Mouse (Mus musculus) heart, embryonic 11.5 days (tissue): ENCODE data around the gene Dzip1. TPM values are rescaled to one million over a fixed set of nuclear protein-coding genes. Genes with fewer than 3 reads are reported as not detected.

Experiments
- ATAC-seq: fragments of 200-750 bp; cut with Nextera tagmentation; replicated peaks from 2 replicates; pipeline ENCODE4 v1.8.0; 2017; ENCODE audit warnings: moderate library complexity; ENCODE audit not compliant: insufficient number of reproducible peaks, low FRiP score, low TSS enrichment
- H3K27ac ChIP-seq: fragments of 300-500 bp; sonication (generic); 2 replicates; pipeline ENCODE4 v1.5.1; 2014; ENCODE audit warnings: mild to moderate bottlenecking, low read depth, low read length
- H3K27me3 ChIP-seq: fragments of 300-500 bp; sonication (generic); 2 replicates; pipeline ENCODE4 v1.6.1; 2014; ENCODE audit warnings: mild to moderate bottlenecking, low read length, mixed read lengths; ENCODE audit not compliant: control insufficient read depth, insufficient read depth
- H3K36me3 ChIP-seq: fragments of 300-500 bp; sonication (generic); 2 replicates; pipeline ENCODE4 v1.6.1; 2014; ENCODE audit warnings: mild to moderate bottlenecking, low read length, moderate library complexity, mixed read lengths; ENCODE audit not compliant: control insufficient read depth, insufficient read depth
- H3K4me1 ChIP-seq: fragments of 300-500 bp; sonication (generic); 2 replicates; pipeline ENCODE4 v1.6.1; 2014; ENCODE audit warnings: low read length; ENCODE audit not compliant: control insufficient read depth, insufficient read depth
- H3K4me2 ChIP-seq: fragments of 300-500 bp; sonication (generic); 2 replicates; pipeline ENCODE4 v1.6.1; 2014; ENCODE audit warnings: mild to moderate bottlenecking, moderate library complexity
- H3K4me3 ChIP-seq: fragments of 300-500 bp; sonication (generic); 2 replicates; pipeline ENCODE4 v1.5.1; 2014; ENCODE audit warnings: low read depth, low read length
- H3K9ac ChIP-seq: fragments of 300-500 bp; sonication (generic); 2 replicates; pipeline ENCODE4 v1.6.1; 2014; ENCODE audit warnings: mild to moderate bottlenecking, low read depth, low read length, moderate library complexity
- H3K9me3 ChIP-seq: fragments of 300-500 bp; sonication (generic); replicated peaks from 2 replicates; pipeline ENCODE4 v1.6.1; 2016; ENCODE audit warnings: low read length; ENCODE audit not compliant: control insufficient read depth
- WGBS: fragments of 180-500 bp; shearing (Covaris S2); extraction: QIAGEN DNeasy Blood & Tissue Kit; methylation state at CpG from one replicate; pipeline ENCODE4 v1.1.7; 2014; ENCODE audit not compliant: insufficient replicate concordance; 5-methylcytosine and 5-hydroxymethylcytosine counted together
- polyA plus RNA-seq: library from polyadenylated mRNA; unstranded; fragments of >200 nt; fragmentation: Nextera tagmentation; extraction: Ambion mirVana; gene quantifications from 2 replicates; pipeline ENCODE4 v1.2.1, GENCODE M21; 2014

The Dzip1 gene
- polyA plus RNA-seq, 1 experiment from 2014 or later: 13.2 TPM

- Histone ChIP-seq H3K27ac (no peak overlapping the region), H3K9me3 (no peaks in the 10 kb centered on the region), H3K4me1 (no peaks in the 10 kb centered on the region), H3K4me2 (no peak overlapping the region), H3K36me3 (no peaks in the 10 kb centered on the region), H3K27me3 (no peaks in the 10 kb centered on the region), H3K4me3 (no peak overlapping the region), H3K9ac (no peak overlapping the region)
- no peak for ATAC-seq
- 93% methylated on average over 1 of the region's 1 CpGs for WGBS
Observed at GRCm38 (mm10) chr14:118840027-118840426, 85.2 kb downstream of the Dzip1 start.

- H3K36me3 ChIP-seq: no peaks in the 10 kb centered on the region
- no peak overlapping the region for H3K9ac ChIP-seq
- no peak for ATAC-seq
- no peak overlapping the region for H3K27ac ChIP-seq
- no peak overlapping the region for H3K4me2 ChIP-seq
- H3K27me3 ChIP-seq: no peaks in the 10 kb centered on the region
- H3K9me3 ChIP-seq: no peaks in the 10 kb centered on the region
- no peak overlapping the region for H3K4me3 ChIP-seq
- no peaks in the 10 kb centered on the region for H3K4me1 ChIP-seq
- 57% methylated on average over 5 of the region's 5 CpGs for WGBS
Observed at GRCm38 (mm10) chr14:118839416-118839815, 85.8 kb downstream of the Dzip1 start.

GRCm38 (mm10) chr14:118838556-118839120 is 86.6 kb downstream of the Dzip1 start:
- Histone ChIP-seq H3K4me2 (no peak overlapping the region), H3K4me1 (no peaks in the 10 kb centered on the region; the same call in 1 of the 2 replicates), H3K9me3 (no peaks in the 10 kb centered on the region), H3K4me3 (no peak overlapping the region), H3K27ac (no peak overlapping the region), H3K27me3 (no peaks in the 10 kb centered on the region), H3K9ac (no peak overlapping the region), H3K36me3 (no peaks in the 10 kb centered on the region)
- no peak for ATAC-seq
- WGBS: 71% methylated on average over 8 of the region's 8 CpGs

GRCm38 (mm10) chr14:118836754-118837153 is 88.5 kb downstream of the Dzip1 start:
- no peaks in the 10 kb centered on the region for H3K27me3 ChIP-seq
- H3K4me3 ChIP-seq: no peak overlapping the region
- WGBS: 77% methylated on average over 7 of the region's 7 CpGs
- H3K9ac ChIP-seq: no peak overlapping the region
- no peak overlapping the region for H3K27ac ChIP-seq
- no peaks in the 10 kb centered on the region for H3K36me3 ChIP-seq
- H3K4me1 ChIP-seq: no peaks in the 10 kb centered on the region; the same call in 1 of the 2 replicates
- no peaks in the 10 kb centered on the region for H3K9me3 ChIP-seq
- ATAC-seq: no peak
- no peak overlapping the region for H3K4me2 ChIP-seq

- Histone ChIP-seq H3K9ac (no peak overlapping the region), H3K9me3 (no peaks in the 10 kb centered on the region), H3K4me1 (no peaks in the 10 kb centered on the region; the same call in 1 of the 2 replicates), H3K4me3 (no peak overlapping the region), H3K27ac (no peak overlapping the region), H3K36me3 (no peaks in the 10 kb centered on the region), H3K27me3 (no peaks in the 10 kb centered on the region), H3K4me2 (no peak overlapping the region)
- no peak for ATAC-seq
- 77% methylated on average over 11 of the region's 11 CpGs for WGBS
Observed at GRCm38 (mm10) chr14:118836145-118836544, 89.1 kb downstream of the Dzip1 start.

GRCm38 (mm10) chr14:118834313-118834712 is 90.9 kb downstream of the Dzip1 start:
- H3K36me3 ChIP-seq: no peaks in the 10 kb centered on the region
- no peak for ATAC-seq
- no peak overlapping the region for H3K4me3 ChIP-seq
- H3K9me3 ChIP-seq: no peaks in the 10 kb centered on the region
- no peaks in the 10 kb centered on the region; the same call in 1 of the 2 replicates for H3K4me1 ChIP-seq
- no peak overlapping the region for H3K4me2 ChIP-seq
- H3K27me3 ChIP-seq: no peaks in the 10 kb centered on the region
- no peak overlapping the region for H3K27ac ChIP-seq
- 26% methylated on average over 7 of the region's 7 CpGs for WGBS
- no peak overlapping the region for H3K9ac ChIP-seq

GRCm38 (mm10) chr14:118833241-118833640 is 92.0 kb downstream of the Dzip1 start:
- no peak for ATAC-seq
- no peak overlapping the region for H3K9ac ChIP-seq
- H3K9me3 ChIP-seq: no peaks in the 10 kb centered on the region
- H3K27me3 ChIP-seq: no peaks in the 10 kb centered on the region
- no peak overlapping the region for H3K4me2 ChIP-seq
- no peaks in the 10 kb centered on the region; the same call in 1 of the 2 replicates for H3K4me1 ChIP-seq
- H3K4me3 ChIP-seq: no peak overlapping the region
- WGBS: 80% methylated on average over 6 of the region's 6 CpGs
- no peak overlapping the region for H3K27ac ChIP-seq
- H3K36me3 ChIP-seq: no peaks in the 10 kb centered on the region

- Histone ChIP-seq H3K4me3 (no peak overlapping the region), H3K4me1 (no peaks in the 10 kb centered on the region; the same call in 1 of the 2 replicates), H3K36me3 (no peaks in the 10 kb centered on the region), H3K27me3 (no peaks in the 10 kb centered on the region), H3K4me2 (no peak overlapping the region), H3K27ac (no peak overlapping the region), H3K9ac (no peak overlapping the region), H3K9me3 (no peaks in the 10 kb centered on the region)
- 64% methylated on average over 4 of the region's 4 CpGs for WGBS
- ATAC-seq: no peak
Observed at GRCm38 (mm10) chr14:118831597-118831996, 93.7 kb downstream of the Dzip1 start.
